ENCODE assay signal across 7 mouse cellular contexts in the genomic region with DNA sequence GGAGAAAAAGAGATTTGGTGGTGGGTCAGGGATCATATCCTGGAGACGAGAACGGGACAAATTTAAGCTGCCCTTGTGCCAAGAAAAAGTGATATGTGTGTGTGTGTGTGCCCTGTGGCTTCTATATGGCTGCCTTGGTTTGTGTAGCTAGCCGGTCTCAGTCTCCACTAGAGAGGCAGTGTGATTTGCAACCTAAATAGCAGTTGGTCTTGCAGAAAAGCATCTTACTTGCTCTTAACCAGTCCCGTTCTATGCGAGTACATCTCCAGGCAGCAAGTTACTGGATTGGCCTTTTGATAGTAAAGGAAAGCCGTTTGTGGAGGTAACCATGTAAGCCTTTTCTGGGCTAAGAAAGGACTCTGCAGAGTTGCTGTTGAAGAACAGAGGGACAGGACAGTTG. TPM values are rescaled to one million over a fixed set of nuclear protein-coding genes. Genes with fewer than 3 reads are reported as not detected.
DNase-seq lines count a peak whose midpoint lies in the region; ATAC-seq lines count a peak whose summit lies in the region.

No protein-coding gene starts in this region.

- H3K4me3 ChIP-seq in lung, embryonic 15.5 days = peak overlapping the region; percentile 80
- H3K4me3 ChIP-seq in embryonic facial prominence, embryonic 15.5 days (replicated peaks) = peak overlapping the region; percentile 97
- peak overlapping the region; percentile 93 for H3K4me3 ChIP-seq in limb, embryonic 13.5 days
- peak overlapping the region; percentile 97 for H3K4me3 ChIP-seq in stomach, embryonic 15.5 days (replicated peaks)

- peaks cover 6% of the 10 kb centered on the region; the same call in 1 of the 2 replicates for H3K36me3 ChIP-seq in lung, embryonic 15.5 days
- H3K36me3 ChIP-seq in embryonic facial prominence, embryonic 15.5 days = 0 out of 2 replicates have a peak, but pooled peaks cover 5% of the 10 kb centered on the region
- peaks cover 27% of the 10 kb centered on the region for H3K36me3 ChIP-seq in limb, embryonic 13.5 days
- no peaks in the 10 kb centered on the region for H3K36me3 ChIP-seq in stomach, embryonic 15.5 days

- H3K4me1 ChIP-seq in lung, embryonic 15.5 days = peaks cover 34% of the 10 kb centered on the region
- peaks cover 40% of the 10 kb centered on the region for H3K4me1 ChIP-seq in embryonic facial prominence, embryonic 15.5 days
- H3K4me1 ChIP-seq in limb, embryonic 13.5 days = peaks cover 44% of the 10 kb centered on the region
- peaks cover 31% of the 10 kb centered on the region for H3K4me1 ChIP-seq in stomach, embryonic 15.5 days

- no peaks in the 10 kb centered on the region for H3K27me3 ChIP-seq in lung, embryonic 15.5 days
- no peaks in the 10 kb centered on the region for H3K27me3 ChIP-seq in embryonic facial prominence, embryonic 15.5 days
- no peaks in the 10 kb centered on the region for H3K27me3 ChIP-seq in limb, embryonic 13.5 days
- no peaks in the 10 kb centered on the region for H3K27me3 ChIP-seq in stomach, embryonic 15.5 days (replicated peaks)

- peak overlapping the region; percentile 89; the same call in 1 of the 2 replicates for H3K27ac ChIP-seq in lung, embryonic 15.5 days
- H3K27ac ChIP-seq in embryonic facial prominence, embryonic 15.5 days (replicated peaks) = peak overlapping the region; percentile 89; the same call in 1 of the 2 replicates
- peak overlapping the region; percentile 22; the same call in 1 of the 2 replicates for H3K27ac ChIP-seq in limb, embryonic 13.5 days
- 0 out of 2 replicates have a peak overlapping the region, but pooled peaks have one; percentile 90 for H3K27ac ChIP-seq in stomach, embryonic 15.5 days

- H3K4me2 ChIP-seq in lung, embryonic 15.5 days = peak overlapping the region; percentile 92
- H3K4me2 ChIP-seq in embryonic facial prominence, embryonic 15.5 days (replicated peaks) = peak overlapping the region; percentile 84
- H3K4me2 ChIP-seq in limb, embryonic 13.5 days (replicated peaks) = peak overlapping the region; percentile 85
- peak overlapping the region; percentile 81 for H3K4me2 ChIP-seq in stomach, embryonic 15.5 days

- 7% methylated on average over 6 of the region's 6 CpGs for WGBS in lung, embryonic 15.5 days
- 13% methylated on average over 6 of the region's 6 CpGs for WGBS in embryonic facial prominence, embryonic 15.5 days
- 9% methylated on average over 6 of the region's 6 CpGs for WGBS in limb, embryonic 13.5 days
- WGBS in stomach, embryonic 15.5 days = 10% methylated on average over 6 of the region's 6 CpGs

- H3K9me3 ChIP-seq in lung, embryonic 15.5 days = no peaks in the 10 kb centered on the region
- H3K9me3 ChIP-seq in embryonic facial prominence, embryonic 15.5 days (replicated peaks) = no peaks in the 10 kb centered on the region
- H3K9me3 ChIP-seq in limb, embryonic 13.5 days = peaks cover 10% of the 10 kb centered on the region; the same call in 1 of the 2 replicates
- H3K9me3 ChIP-seq in stomach, embryonic 15.5 days = no peaks in the 10 kb centered on the region

- no peak for DNase-seq in lung, postnatal 25 days (ENCODE audit: low spot score)
- DNase-seq in testis, postnatal 14 days (ENCODE audit: low spot score) = no peak
- no peak for DNase-seq in ovary, adult 18-20 months (ENCODE audit: low spot score)

- peak overlapping the region; percentile 69 for H3K9ac ChIP-seq in lung, embryonic 15.5 days
- peak overlapping the region; percentile 90; the same call in 1 of the 2 replicates for H3K9ac ChIP-seq in embryonic facial prominence, embryonic 15.5 days
- H3K9ac ChIP-seq in limb, embryonic 13.5 days = peak overlapping the region; percentile 94
- peak overlapping the region; percentile 88; the same call in 1 of the 2 replicates for H3K9ac ChIP-seq in stomach, embryonic 15.5 days

- ATAC-seq in lung, embryonic 15.5 days (ENCODE audit: borderline replicate concordance, extremely low read depth, low FRiP score, low TSS enrichment) = no peak
- no peak for ATAC-seq in embryonic facial prominence, embryonic 15.5 days (ENCODE audit: insufficient number of reproducible peaks, low FRiP score, low TSS enrichment, low read depth)
- no peak for ATAC-seq in limb, embryonic 13.5 days (ENCODE audit: low FRiP score, low read depth)
- no peak for ATAC-seq in stomach, embryonic 15.5 days (ENCODE audit: insufficient read depth, low FRiP score, low read depth)

RNA-seq across cellular contexts. Expression of a gene that starts 1.7 kb away (rescaled TPM):
- 14.3 and 15.0 TPM in 2 replicates for polyA plus RNA-seq in lung, embryonic 15.5 days (2015; fragmentation: Nextera tagmentation; extraction: Ambion mirVana)
- polyA plus RNA-seq in embryonic facial prominence, embryonic 15.5 days (2015; fragmentation: Nextera tagmentation; extraction: Ambion mirVana) = 13.5 and 15.2 TPM in 2 replicates
- polyA plus RNA-seq in limb, embryonic 13.5 days (2015; fragmentation: Nextera tagmentation; extraction: Ambion mirVana) = 18.9 and 19.6 TPM in 2 replicates
- 13.7 and 15.9 TPM in 2 replicates for polyA plus RNA-seq in stomach, embryonic 15.5 days (2015; fragmentation: Nextera tagmentation; extraction: Ambion mirVana)

Comparison
In these comparisons a context has a peak if more than half of its experiments do, and no peak if none do; other contexts are left out.
1. H3K27ac ChIP-seq: peak in every context shown above with its lines; median percentile 90 in stomach, embryonic 15.5 days; 89 in lung, embryonic 15.5 days; 89 in embryonic facial prominence, embryonic 15.5 days; 22 in limb, embryonic 13.5 days.